Mouse (Mus musculus) heart, embryonic 11.5 days (tissue): Measurements from ENCODE around the gene Gm17455. TPM values are rescaled to one million over a fixed set of nuclear protein-coding genes. Genes with fewer than 3 reads are reported as not detected.

Experiments used
- ATAC-seq: fragments of 200-750 bp; cut with Nextera tagmentation; replicated peaks from 2 replicates; pipeline ENCODE4 v1.8.0; 2017; ENCODE audit warnings: moderate library complexity; ENCODE audit not compliant: insufficient number of reproducible peaks, low FRiP score, low TSS enrichment
- H3K27ac ChIP-seq: fragments of 300-500 bp; sonication (generic); 2 replicates; pipeline ENCODE4 v1.5.1; 2014; ENCODE audit warnings: mild to moderate bottlenecking, low read depth, low read length
- H3K27me3 ChIP-seq: fragments of 300-500 bp; sonication (generic); 2 replicates; pipeline ENCODE4 v1.6.1; 2014; ENCODE audit warnings: mild to moderate bottlenecking, low read length, mixed read lengths; ENCODE audit not compliant: control insufficient read depth, insufficient read depth
- H3K36me3 ChIP-seq: fragments of 300-500 bp; sonication (generic); 2 replicates; pipeline ENCODE4 v1.6.1; 2014; ENCODE audit warnings: mild to moderate bottlenecking, low read length, moderate library complexity, mixed read lengths; ENCODE audit not compliant: control insufficient read depth, insufficient read depth
- H3K4me1 ChIP-seq: fragments of 300-500 bp; sonication (generic); 2 replicates; pipeline ENCODE4 v1.6.1; 2014; ENCODE audit warnings: low read length; ENCODE audit not compliant: control insufficient read depth, insufficient read depth
- H3K4me2 ChIP-seq: fragments of 300-500 bp; sonication (generic); 2 replicates; pipeline ENCODE4 v1.6.1; 2014; ENCODE audit warnings: mild to moderate bottlenecking, moderate library complexity
- H3K4me3 ChIP-seq: fragments of 300-500 bp; sonication (generic); 2 replicates; pipeline ENCODE4 v1.5.1; 2014; ENCODE audit warnings: low read depth, low read length
- H3K9ac ChIP-seq: fragments of 300-500 bp; sonication (generic); 2 replicates; pipeline ENCODE4 v1.6.1; 2014; ENCODE audit warnings: mild to moderate bottlenecking, low read depth, low read length, moderate library complexity
- H3K9me3 ChIP-seq: fragments of 300-500 bp; sonication (generic); replicated peaks from 2 replicates; pipeline ENCODE4 v1.6.1; 2016; ENCODE audit warnings: low read length; ENCODE audit not compliant: control insufficient read depth
- whole genome bisulfite sequencing: fragments of 180-500 bp; shearing (Covaris S2); extraction: QIAGEN DNeasy Blood & Tissue Kit; methylation state at CpG from one replicate; pipeline ENCODE4 v1.1.7; 2014; ENCODE audit not compliant: insufficient replicate concordance; 5-methylcytosine and 5-hydroxymethylcytosine counted together
- polyA plus RNA-seq: library from polyadenylated mRNA; unstranded; fragments of >200 nt; fragmentation: Nextera tagmentation; extraction: Ambion mirVana; gene quantifications from 2 replicates; pipeline ENCODE4 v1.2.1, GENCODE M21; 2014

The Gm17455 gene
- polyA plus RNA-seq, 1 experiment from 2014 or later = 1.6 TPM

GRCm38 (mm10) chr10:60357441-60357840 lies 42.1 kb upstream of the Gm17455 start:
- Histone ChIP-seq H3K4me1 (peaks cover 14% of the 10 kb centered on the region), H3K9ac (no peak overlapping the region), H3K4me2 (no peak overlapping the region), H3K27ac (no peak overlapping the region), H3K27me3 (no peaks in the 10 kb centered on the region), H3K4me3 (no peak overlapping the region), H3K36me3 (no peaks in the 10 kb centered on the region), H3K9me3 (no peaks in the 10 kb centered on the region)
- whole genome bisulfite sequencing = 84% methylated on average over 4 of the region's 4 CpGs
- no peak for ATAC-seq

GRCm38 (mm10) chr10:60357901-60358300 lies 41.6 kb upstream of the Gm17455 start:
- Histone ChIP-seq H3K27ac (no peak overlapping the region), H3K4me3 (no peak overlapping the region), H3K36me3 (no peaks in the 10 kb centered on the region), H3K4me2 (no peak overlapping the region), H3K27me3 (no peaks in the 10 kb centered on the region), H3K9ac (no peak overlapping the region), H3K4me1 (peaks cover 11% of the 10 kb centered on the region), H3K9me3 (no peaks in the 10 kb centered on the region)
- WGBS = 90% methylated on average over 14 of the region's 14 CpGs
- no peak for ATAC-seq

GRCm38 (mm10) chr10:60358776-60359175 lies 40.8 kb upstream of the Gm17455 start:
- H3K27ac ChIP-seq = no peak overlapping the region
- no peaks in the 10 kb centered on the region for H3K27me3 ChIP-seq
- no peaks in the 10 kb centered on the region for H3K9me3 ChIP-seq
- WGBS = 43% methylated on average over 4 of the region's 4 CpGs
- H3K4me1 ChIP-seq = peaks cover 10% of the 10 kb centered on the region
- no peak overlapping the region for H3K4me2 ChIP-seq
- no peak overlapping the region for H3K9ac ChIP-seq
- ATAC-seq = no peak
- H3K4me3 ChIP-seq = no peak overlapping the region
- H3K36me3 ChIP-seq = no peaks in the 10 kb centered on the region

- Histone ChIP-seq H3K36me3 (no peaks in the 10 kb centered on the region), H3K4me2 (no peak overlapping the region), H3K4me3 (no peak overlapping the region), H3K27me3 (no peaks in the 10 kb centered on the region), H3K9ac (no peak overlapping the region), H3K27ac (no peak overlapping the region), H3K9me3 (no peaks in the 10 kb centered on the region), H3K4me1 (peaks cover 9% of the 10 kb centered on the region; the same call in 1 of the 2 replicates)
- 73% methylated on average over 12 of the region's 12 CpGs for WGBS
- ATAC-seq = no peak
Measured at GRCm38 (mm10) chr10:60361615-60362309, 37.8 kb upstream of the Gm17455 start.

GRCm38 (mm10) chr10:60362310-60362628 lies 37.3 kb upstream of the Gm17455 start:
- Histone ChIP-seq H3K27me3 (no peaks in the 10 kb centered on the region), H3K9me3 (no peaks in the 10 kb centered on the region), H3K4me1 (peaks cover 9% of the 10 kb centered on the region; the same call in 1 of the 2 replicates), H3K4me3 (no peak overlapping the region), H3K27ac (no peak overlapping the region), H3K36me3 (no peaks in the 10 kb centered on the region), H3K9ac (no peak overlapping the region), H3K4me2 (no peak overlapping the region)
- WGBS = 65% methylated on average over 2 of the region's 2 CpGs
- ATAC-seq = no peak

- no peak overlapping the region for H3K27ac ChIP-seq
- H3K9ac ChIP-seq = no peak overlapping the region
- H3K36me3 ChIP-seq = no peaks in the 10 kb centered on the region
- 68% methylated on average over 6 of the region's 6 CpGs for WGBS
- H3K4me3 ChIP-seq = no peak overlapping the region
- no peak for ATAC-seq
- no peak overlapping the region for H3K4me2 ChIP-seq
- no peaks in the 10 kb centered on the region for H3K27me3 ChIP-seq
- H3K9me3 ChIP-seq = no peaks in the 10 kb centered on the region
- peaks cover 9% of the 10 kb centered on the region; the same call in 1 of the 2 replicates for H3K4me1 ChIP-seq
Measured at GRCm38 (mm10) chr10:60363426-60363825, 36.1 kb upstream of the Gm17455 start.

- Histone ChIP-seq H3K9ac (no peak overlapping the region), H3K4me2 (no peak overlapping the region), H3K4me1 (peaks cover 12% of the 10 kb centered on the region; the same call in 1 of the 2 replicates), H3K36me3 (no peaks in the 10 kb centered on the region), H3K27me3 (no peaks in the 10 kb centered on the region), H3K27ac (no peak overlapping the region), H3K9me3 (no peaks in the 10 kb centered on the region), H3K4me3 (no peak overlapping the region)
- 78% methylated on average over 2 of the region's 2 CpGs for WGBS
- no peak for ATAC-seq
Measured at GRCm38 (mm10) chr10:60367145-60367544, 32.4 kb upstream of the Gm17455 start.

- ATAC-seq = no peak
- Histone ChIP-seq H3K4me2 (no peak overlapping the region), H3K27ac (no peak overlapping the region), H3K27me3 (no peaks in the 10 kb centered on the region), H3K9me3 (no peaks in the 10 kb centered on the region), H3K4me3 (no peak overlapping the region), H3K36me3 (no peaks in the 10 kb centered on the region), H3K9ac (no peak overlapping the region), H3K4me1 (peaks cover 12% of the 10 kb centered on the region; the same call in 1 of the 2 replicates)
- WGBS = 63% methylated on average over 4 of the region's 4 CpGs
Measured at GRCm38 (mm10) chr10:60367904-60368303, 31.6 kb upstream of the Gm17455 start.

GRCm38 (mm10) chr10:60369405-60369804 lies 30.1 kb upstream of the Gm17455 start:
- Histone ChIP-seq H3K27ac (no peak overlapping the region), H3K4me1 (peaks cover 19% of the 10 kb centered on the region), H3K36me3 (no peaks in the 10 kb centered on the region), H3K9ac (no peak overlapping the region), H3K4me2 (no peak overlapping the region), H3K4me3 (no peak overlapping the region), H3K27me3 (no peaks in the 10 kb centered on the region), H3K9me3 (no peaks in the 10 kb centered on the region)
- no peak for ATAC-seq
- WGBS = 79% methylated on average over 6 of the region's 6 CpGs
